Mouse (Mus musculus) embryonic fibroblast, embryonic 13.5 days (primary cell): ENCODE results near the gene Tmem79.

Experiments used
- CTCF ChIP-seq: IDR thresholded peaks from 2 replicates; pipeline ENCODE4 v1.5.1; 2011; ENCODE audit warnings: mild to moderate bottlenecking, control low read depth, low read length, moderate library complexity, borderline replicate concordance; ENCODE audit not compliant: insufficient read depth
- POLR2A ChIP-seq: IDR thresholded peaks from 2 replicates; pipeline ENCODE4 v1.6.1; 2011; ENCODE audit warnings: low read depth, mild to moderate bottlenecking, control low read depth, low read length, moderate library complexity

DNA sequence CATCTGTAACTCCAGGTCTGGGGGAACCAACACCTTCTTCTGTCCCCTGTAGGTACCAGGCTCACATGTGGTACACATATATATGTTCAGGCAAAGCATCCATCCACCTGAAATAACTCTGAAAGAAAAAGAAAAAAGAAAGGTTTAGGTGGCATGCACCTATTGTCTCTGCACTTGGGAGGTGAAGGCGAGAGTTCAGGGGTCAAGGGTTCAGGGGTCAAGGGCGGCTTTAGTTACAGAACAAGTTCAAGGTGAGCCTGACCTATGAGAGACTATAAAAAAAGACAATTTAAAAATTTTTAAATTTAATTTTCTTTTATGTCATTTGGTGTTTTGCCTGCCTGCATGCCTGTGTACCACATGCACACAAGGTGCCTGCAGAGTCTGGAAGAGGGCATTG is 55.9 kb downstream of the Tmem79 start:
- TF ChIP-seq POLR2A (no peak), CTCF (no peak)
